Mouse (Mus musculus) Muller cell, postnatal 12 days (primary cell): ENCODE results near the gene Txndc2.
A peak's percentile ranks its signal among the peaks of the same experiment; 100 is the strongest.

Source experiments
- DNase-seq: peaks from one replicate; pipeline ENCODE4 v3.0.0-alpha.2; 2015; ENCODE audit errors: inconsistent ontology term

Txndc2 gene

DNA sequence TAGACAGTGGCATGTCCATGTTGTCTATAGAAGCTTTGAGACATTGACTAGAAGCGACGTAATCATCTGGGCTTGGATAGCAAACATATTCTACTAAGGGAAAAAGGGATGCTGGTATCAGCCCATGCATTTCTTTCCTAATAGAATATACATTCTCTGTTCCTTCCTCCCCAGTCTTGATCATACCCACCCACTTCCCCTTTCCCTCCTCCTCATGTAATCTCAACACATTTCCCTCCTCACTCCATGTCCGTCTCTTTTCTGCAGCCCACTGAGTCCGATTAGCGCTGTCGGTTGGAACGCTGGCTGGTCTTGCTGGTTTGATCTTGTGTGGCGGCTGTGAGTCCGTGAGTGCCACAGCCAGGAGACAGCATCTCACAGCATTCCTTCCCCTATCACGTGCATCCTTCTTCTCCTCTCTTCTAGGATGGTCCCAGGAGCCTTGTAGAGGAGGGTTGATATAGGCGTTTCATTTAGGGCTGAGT is at the start of gene Txndc2:
Gene Txndc2, minus strand, starts transcription at position 435 of the 485 bp plus-strand sequence.
- DNase-seq = no peak

DNA sequence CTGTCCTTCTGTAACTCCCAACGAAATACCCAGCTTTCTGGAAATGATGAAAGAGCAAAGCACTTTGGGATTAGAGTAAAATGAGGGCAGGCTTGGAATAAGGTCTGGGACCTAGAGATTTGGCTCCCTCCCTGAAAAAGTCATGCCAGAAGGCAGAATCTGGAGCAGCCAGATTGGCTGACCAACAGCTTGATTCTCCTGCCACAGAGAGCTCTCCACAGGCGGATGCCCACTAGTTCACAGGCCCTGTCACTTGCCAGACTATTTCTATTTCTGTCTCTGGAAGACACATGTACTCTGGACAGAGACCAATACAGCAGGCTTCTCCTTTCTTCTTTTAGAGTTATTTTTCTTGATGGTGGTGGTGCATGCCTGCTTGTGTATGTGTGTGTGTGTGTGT is 41.8 kb upstream of the Txndc2 start:
- DNase-seq = peak; percentile 61

DNA sequence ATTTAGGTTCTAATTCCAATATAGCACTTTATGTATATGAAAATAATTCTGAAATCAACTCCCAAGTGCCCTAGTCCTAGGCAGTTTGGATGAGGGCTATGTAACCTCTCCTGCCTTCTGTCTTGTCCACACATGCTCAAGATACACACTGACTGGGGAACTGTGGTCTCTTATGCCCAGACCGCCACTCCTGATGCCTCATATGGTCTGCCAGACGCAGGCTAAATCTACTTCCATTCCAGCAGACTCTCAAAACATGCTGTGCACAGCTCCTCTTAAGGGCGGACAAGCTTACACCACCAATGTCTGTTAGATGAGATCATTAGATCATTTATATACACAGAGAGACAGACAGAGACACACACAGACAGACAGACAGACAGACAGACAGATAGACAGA is 41.3 kb upstream of the Txndc2 start:
- DNase-seq = no peak

DNA sequence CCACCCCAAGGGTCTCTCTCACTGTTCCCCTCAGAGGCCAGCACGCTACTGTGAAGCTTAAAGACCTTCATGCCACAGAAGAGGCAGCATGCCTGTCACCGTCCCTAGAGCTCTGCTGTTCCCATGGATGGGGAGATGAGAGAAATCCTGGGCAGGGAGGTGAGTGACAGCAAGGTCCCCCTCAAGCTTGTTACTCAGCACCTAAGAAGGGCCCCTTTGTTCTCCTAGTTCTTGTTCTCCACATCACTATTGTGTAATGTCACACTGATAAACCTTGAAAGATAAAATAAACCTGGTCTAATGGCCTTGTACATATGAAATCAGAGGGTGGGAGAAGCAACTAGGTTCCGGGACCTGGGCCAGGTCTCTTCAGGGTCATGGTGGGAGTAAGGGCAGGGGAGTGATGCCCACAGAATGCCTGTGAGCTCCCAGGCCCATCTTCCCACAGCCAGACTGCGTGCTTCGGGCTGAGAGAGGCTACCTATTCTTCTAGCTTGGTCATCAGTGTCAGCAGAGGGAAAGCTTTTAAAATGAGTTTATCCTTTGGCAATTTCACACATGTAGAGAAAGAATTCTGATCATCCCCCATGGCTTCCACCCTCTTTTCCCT is 40.2 kb upstream of the Txndc2 start:
- no peak for DNase-seq

DNA sequence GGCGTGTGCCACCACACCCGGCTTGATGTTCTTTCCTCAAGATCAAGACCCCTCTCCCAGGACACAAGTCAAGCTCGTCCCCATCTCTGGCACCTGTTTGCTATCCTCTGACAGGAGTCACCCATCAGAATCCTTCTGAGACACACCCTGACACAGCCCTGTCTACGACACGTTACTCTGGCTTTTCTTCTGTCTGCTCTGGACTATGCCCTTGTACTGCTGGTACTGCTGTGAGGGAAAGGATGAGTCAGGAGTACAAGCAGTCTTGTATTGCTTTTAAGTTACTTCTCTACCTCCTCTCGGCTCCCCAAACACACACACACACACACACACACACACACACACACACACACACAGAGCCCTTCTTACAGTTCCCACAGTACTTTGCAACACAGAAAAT is 39.5 kb upstream of the Txndc2 start:
- no peak for DNase-seq

DNA sequence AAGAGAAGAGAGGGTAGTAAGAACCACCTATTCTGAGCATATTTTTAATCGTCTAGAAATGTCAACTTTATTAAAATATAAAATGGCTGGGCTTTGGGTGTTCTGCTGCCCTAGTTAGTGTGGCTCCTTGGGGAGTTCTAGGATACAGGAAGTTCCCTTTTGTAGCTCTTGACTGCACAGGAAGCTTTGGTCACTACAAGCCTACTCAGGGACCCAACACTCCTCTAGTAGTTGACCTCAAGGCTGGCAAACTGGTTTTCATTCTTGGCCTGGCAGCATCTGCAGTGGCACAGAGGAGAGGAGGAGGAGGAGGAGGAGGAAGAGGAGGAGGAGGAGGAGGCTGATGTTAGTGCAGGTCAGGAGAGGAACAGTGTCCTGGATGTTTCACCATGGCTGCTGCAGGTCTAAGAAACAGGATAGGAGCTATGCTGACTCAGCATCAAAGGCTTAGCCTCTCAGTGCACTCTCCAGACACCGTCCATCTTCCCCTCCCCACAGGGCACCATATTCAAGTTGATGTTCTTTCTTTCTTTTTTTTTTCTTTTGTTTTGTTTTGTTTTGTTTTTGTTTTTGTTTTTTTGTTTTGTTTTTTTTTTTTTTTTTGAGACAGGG is 38.9 kb upstream of the Txndc2 start:
- DNase-seq = no peak

DNA sequence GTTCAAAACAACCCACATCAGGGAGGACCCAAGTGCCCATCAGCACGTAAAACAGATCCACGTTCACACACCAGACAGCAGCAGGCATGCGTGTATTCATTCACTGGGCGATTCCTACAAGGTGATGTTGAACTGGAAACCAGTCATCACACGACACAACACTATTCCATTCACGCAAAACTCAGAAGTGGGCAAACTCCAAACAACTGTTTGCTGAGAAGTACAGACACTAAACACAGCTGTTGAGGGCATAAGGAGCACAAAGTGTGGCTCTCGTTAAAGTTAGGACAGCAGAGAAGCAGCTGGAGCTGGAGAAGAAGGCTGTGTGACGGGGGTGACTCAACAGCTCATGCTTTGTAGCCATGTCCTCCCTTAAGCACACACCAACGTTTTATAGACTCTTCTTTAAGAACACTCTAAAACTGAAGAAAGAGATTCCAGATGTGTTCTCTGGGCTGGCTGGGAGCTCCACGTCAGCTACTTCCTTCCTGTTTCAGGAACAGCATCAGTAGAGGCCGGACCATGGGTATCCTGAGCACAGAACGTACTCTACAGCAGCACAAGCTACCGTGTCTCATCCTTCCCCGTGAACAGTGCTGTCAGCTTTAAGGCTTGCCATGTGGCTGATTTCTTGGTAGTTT is 38.0 kb upstream of the Txndc2 start:
- DNase-seq = no peak

DNA sequence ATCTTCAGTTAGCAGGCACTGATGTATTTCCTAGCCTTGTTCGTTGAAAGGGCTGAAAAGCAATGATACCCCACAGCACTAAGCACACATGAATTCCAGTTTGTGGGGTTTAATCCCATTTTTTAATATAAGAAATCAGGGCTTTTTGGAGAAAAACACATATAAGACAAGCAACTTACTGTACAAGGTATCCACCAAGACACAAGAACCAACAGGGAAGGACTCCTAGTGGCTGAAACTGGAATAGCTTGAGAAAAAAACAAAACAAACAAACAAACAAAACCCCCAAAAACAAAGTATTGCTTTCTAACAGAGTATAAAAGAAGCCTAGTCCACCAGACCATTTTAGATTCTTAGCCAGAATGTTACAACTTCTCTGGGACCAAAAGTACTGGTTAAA is 35.8 kb upstream of the Txndc2 start:
- DNase-seq = no peak

DNA sequence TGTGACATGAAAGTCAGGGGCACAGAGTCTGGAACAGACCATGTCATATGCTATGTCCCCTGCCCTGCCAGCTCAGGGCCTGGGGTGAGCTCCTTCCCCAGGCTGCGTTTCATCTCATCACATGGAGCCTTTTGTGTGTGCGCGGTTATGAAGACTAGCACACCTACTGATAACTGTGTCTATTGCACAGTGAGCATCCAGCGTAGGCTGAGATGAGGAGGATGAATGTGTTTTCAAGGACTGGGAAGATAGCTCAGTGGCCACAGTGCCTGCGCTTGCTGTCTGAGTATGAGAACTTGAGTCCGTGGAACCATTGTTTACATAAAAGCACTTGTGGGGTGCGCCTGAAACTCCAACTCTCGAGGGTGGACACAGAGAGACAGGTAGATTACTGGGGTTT is 34.6 kb upstream of the Txndc2 start:
- DNase-seq = no peak

DNA sequence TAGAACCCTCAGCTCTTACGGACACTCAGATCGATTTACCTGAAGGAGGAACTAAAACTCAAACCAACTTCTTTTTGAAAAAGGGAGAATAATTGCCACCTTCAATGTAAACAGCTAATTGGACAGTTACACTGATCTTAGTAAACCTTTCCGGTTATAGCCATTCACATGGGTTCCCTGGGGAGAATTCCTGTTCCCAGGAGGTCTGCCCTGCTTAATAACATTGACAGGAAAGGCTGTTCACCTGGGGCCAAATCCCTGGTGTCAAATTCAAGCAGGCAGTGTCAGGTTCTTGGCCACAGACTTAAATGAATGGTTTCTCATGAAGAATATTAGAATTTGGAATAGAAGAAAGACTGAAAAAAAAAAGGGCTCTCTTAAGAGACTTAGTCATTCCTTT is 34.0 kb upstream of the Txndc2 start:
- DNase-seq = no peak

DNA sequence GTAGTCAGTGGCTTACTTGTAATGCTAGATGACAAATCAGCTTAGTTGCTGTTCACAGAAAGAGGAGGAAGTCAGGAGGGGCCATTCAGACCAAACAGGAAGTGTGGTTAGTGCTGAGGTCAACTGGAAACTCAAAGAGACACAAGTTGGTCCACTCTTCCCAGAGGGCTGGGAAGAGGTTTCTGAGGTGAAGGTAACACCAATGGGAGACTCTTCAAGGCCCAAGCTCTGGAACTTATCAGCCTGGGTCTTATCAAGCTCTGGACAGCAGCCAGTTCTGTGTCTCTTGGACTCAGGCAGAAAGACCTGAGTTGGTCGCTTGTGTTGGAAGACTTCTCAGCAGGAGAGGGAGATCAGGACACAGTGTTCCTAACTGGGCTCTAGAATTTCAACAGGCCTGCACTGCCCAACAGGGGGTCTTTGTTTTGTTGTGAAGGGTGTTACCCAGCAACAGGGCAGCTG is 32.8 kb upstream of the Txndc2 start:
- no peak for DNase-seq

DNA sequence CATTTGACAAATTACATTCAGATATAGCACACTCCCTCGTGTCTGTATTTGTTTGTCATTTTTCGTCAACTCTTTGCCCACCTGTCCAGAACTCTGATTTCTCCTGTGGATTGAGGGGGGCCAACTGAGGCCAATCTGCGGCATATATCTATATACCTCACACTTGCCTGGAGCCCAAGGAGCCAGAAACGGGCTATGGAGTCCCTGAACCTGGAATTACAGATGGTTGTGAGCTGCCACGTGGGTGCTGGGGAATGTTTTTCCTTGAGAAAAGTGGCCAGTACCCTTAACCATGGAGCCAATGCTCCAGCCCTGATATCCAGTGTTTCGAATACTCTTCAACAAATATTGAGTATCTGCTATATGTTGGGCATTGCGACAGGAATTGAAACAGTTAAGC is 31.0 kb upstream of the Txndc2 start:
- DNase-seq = no peak

DNA sequence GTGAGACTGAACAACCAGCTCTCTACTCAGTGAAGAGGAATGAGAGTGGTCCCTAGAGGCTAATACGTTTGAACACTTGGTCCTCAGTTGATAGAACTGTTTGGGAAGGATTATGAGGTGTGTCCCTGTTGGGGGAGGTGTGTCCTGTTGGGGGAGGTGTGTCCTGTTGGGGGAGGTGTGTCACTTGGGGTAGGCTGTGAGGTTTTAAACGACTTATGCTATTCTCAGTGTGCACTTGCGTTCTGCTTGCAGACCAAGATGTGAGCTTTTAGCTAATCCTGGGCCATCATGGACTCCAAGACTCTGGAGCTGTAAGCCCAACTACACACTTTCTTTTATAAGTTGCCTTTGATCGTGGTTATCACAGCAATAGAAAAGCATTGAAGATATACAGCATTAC is 27.1 kb upstream of the Txndc2 start:
- no peak for DNase-seq

DNA sequence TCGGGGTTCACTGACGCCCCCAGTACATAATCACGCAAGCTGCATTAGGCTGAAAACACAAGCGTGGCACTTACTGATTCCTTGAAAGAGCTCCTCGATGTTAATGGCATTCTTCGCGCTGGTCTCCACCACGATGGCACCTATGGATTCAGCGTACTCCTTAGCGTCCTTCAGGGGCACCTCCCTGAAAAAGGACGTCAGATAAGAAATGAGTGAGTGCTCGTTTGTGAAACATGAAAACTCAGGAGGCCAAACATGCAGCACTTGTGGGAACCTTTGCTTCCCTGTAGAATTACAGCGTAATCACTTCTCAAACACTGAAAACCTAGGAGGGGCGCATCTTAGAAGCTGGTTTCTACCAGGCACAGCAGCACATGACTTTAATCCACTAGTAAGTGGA is 25.8 kb upstream of the Txndc2 start:
- no peak for DNase-seq

DNA sequence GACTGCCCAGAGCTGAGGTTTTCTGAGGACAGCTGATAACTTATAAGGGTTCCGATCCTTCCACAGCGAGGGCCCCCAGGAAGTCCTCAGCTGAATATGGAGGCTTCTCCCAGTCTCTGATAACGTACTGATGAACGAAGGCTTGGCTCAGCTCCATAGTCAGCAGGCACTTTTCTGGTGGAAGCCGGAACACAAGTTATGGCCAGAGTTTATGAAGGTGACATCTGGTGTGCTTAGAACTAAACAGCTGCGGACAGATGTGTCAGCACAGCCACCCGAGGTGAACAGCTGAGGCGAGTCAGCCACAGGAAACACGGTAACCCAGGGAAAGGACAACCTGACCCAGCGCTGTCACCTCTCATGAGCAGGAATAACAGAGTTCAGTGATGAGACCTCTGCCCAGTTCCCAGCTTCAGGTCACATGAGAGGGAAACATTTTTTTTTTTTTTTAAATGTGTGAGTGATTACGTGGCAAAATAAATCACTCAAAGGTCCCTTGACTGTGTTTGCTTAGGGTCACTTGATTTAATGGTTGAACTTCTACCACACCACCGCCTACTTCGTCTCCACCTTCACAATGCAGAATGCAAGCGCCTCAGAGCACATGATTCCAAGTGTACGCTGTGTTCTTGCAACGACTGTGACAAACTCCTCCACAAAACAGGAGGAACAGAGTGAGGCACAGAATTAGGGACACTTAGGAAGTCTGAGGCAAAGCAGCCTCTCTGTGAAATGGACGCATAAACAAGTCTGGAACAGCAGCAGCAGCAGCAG is 24.6 kb upstream of the Txndc2 start:
- no peak for DNase-seq

DNA sequence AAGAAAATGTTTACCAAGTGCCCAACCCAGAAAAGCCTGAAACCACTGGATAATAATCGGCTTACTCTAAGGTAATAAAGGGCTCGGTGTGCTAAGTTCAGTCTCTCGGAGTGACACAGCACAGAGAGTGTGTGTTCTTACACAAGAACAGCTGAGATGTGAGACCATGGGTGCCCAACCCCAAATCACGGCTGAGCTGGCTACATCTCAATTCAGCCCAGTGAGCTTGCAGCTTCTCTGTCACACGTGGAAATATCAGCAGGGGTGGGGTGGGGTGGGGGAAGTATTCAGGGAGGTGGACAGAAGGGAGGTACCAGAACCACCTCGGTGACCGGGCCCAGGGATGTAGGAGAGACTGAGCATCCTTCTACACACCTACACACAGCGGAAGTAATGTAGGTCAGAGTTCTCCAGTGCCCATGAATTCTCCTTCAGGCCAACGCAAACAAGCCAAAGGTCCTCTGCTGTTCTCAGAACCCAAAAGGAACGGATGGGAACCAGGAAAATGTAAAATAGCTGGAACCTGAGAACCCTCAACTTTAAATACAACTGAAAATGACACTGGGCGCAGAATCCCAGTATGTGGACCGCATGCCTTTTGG is 23.9 kb upstream of the Txndc2 start:
- no peak for DNase-seq

DNA sequence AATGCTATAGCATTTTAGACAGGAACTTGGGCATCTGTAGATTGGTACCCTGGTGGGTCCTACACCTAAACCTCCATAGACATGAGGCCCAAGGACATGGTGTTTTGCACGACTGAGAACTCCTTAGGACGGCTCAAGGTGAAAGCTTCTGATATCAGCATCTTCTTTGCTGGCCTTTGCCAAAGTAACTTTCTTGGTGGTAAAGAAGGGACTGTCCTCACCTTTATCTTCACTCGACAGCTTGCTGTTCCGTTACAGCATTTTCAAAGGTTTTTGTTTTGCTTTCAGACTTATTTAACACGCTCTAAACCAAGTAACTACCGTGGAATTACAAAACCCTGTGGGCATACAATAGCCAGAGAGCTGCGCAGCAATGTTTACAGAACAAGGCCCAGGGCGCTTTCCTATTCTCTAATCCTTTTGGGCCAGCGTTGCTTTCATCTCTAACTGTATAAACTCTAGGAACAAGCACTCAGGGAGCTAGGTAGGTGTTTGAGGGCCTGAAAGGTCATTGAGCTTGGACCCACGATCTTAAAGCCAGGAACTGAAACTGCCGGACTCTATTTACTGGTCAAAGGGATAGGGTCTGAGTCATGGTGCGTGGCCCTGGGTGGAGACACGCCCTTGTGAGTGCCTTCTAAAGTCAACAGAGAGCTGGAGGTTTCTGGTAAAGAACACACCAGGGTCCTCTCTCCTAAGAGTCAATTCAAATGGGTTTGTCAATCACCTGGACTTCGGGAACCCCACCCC is 21.5 kb upstream of the Txndc2 start:
- DNase-seq = no peak

DNA sequence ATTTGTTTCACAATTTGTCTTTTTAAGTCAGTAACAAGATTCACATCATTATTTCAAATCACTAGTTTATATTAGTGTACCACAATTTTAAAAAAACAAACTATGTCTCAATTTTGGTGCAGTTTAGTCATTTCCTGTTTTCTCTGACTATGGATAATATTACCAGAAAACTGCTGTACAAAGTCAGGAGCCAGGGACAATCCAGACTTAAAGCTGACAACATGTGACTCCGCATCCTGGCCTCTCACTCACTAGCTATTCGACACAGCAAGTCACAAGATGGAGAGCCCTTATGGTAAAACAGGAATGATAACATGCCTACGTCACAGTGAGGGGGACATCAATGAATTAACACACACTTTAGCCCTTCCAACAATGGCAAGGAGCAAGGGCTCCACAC is 20.7 kb upstream of the Txndc2 start:
- DNase-seq = no peak

DNA sequence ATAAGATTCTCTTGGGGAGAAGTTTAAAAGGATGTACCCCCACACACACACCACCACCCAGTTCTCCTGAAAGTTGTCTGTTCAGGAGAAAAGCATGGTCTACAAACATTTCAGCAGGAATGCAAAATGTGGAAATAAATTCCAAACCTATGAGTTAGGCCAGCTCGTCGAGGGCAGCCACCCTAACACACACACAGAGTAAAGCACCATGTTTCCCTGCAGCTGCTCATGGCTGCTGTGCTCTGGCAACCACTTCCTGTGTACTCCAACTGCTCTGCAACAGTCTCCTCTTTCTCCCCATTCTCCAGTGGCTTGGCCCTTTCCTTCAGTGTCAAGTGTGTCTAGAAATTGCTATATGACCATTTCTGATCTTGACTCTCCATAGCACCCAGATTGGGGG is 16.4 kb upstream of the Txndc2 start:
- no peak for DNase-seq

DNA sequence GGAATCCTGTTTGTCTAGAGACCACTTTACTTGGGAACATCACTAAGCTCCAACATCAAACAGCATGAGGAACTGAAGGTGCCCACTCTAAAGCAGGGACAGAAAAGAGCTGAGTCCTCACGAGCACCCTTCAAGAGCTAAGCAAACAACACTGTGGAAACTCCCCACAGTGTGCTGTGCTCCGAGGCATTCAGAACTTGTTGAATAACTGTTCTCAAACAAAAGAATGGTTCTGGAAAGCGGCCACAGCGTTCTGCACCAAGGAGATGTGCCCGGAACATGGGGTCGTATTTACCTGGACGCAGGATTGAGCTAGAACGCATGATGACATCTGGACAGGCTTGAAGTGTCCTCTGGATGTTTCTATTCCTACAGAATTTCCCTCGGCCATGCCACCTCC is 16.0 kb upstream of the Txndc2 start:
- no peak for DNase-seq

DNA sequence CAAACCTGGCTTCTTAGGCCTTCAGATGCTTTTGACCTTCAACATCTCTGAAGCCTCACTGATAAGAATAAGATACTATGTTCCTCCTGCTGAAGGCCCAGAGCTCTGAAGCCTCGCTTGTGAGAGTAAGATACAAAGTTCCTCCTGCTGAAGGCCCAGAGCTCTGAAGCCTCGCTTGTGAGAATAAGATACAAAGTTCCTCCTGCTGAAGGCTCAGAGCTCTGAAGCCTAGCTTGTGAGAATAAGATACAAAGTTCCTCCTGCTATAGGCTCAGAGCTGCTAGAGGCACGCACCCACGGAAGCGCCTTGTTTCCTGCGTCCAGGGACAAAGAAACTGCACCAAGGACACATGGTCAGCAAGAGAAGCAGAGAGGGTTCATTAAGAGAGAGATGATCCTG is 14.8 kb upstream of the Txndc2 start:
- DNase-seq = no peak
